Mouse (Mus musculus): ENCODE measurements around the gene Mef2c.

- no peak for TF ChIP-seq CTCF (IDR thresholded peaks at IDR 0.05; ENCODE audit: low read depth)
- TF ChIP-seq EP300 (IDR thresholded peaks at IDR 0.05; ENCODE audit: low read depth): no peak
Measured at GRCm38 (mm10) chr13:83563261-83563660, 59.4 kb downstream of the Mef2c start.

All from heart, postnatal 0 days (tissue).